Mouse (Mus musculus) adrenal gland, postnatal 10 days (tissue): ENCODE measurements around the gene Nphp4. TPM values are rescaled to one million over a fixed set of nuclear protein-coding genes. Genes with fewer than 3 reads are reported as not detected.

Experiments
- DNase-seq: peaks from one replicate; pipeline ENCODE4 v3.0.0; 2021; ENCODE audit warnings: mixed read lengths
- long read RNA-seq, 2 experiments: library from polyadenylated mRNA; stranded (forward); transcript quantifications; one replicate each; pipeline ENCODE4 v2.0.0; 2021
- total RNA-seq, 2 experiments: library from RNA; stranded (reverse); gene quantifications; 2 replicates each; pipeline ENCODE4 v1.2.3; 2021

Gene Nphp4
- 1 to 10 TPM; 3.0 to 4.3 TPM for total RNA-seq
- long read RNA-seq, experiment 1, partial matches to known transcripts: 1 of 3 reads
- long read RNA-seq, experiment 1, other reads (novel, unspliced or antisense): 2 of 3 reads
- long read RNA-seq, experiment 2, partial matches to known transcripts: 1 of 3 reads
- long read RNA-seq, experiment 2, other reads (novel, unspliced or antisense): 2 of 3 reads

GRCm38 (mm10) chr4:152476427-152477023 lies at the start of gene Nphp4:
Gene Nphp4, plus strand, starts transcription at chr4:152476706.
- DNase-seq: no peak

GRCm38 (mm10) chr4:152428259-152428658 lies 48.2 kb upstream of the Nphp4 start:
- no peak for DNase-seq

DNA sequence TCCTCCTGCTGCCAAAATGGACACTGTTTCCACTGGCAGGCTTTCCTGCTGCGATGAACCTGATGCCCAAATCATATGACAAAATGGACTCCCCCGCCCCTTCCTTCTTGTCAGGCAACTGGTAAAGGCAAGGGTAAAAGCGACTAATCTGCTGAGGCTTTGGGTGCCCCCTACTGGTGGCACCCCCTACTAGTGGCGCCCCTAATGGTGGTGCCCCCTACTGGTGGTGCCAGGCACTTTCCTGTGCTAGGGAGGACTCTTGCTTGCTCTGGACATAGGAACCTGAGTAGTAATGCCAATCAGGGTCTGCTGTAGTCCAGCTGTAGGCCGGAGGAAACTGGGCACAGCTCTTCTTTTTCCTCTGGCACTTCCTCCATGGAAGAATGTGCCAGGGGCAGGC lies 44.2 kb upstream of the Nphp4 start:
- peak; percentile 65 for DNase-seq

DNA sequence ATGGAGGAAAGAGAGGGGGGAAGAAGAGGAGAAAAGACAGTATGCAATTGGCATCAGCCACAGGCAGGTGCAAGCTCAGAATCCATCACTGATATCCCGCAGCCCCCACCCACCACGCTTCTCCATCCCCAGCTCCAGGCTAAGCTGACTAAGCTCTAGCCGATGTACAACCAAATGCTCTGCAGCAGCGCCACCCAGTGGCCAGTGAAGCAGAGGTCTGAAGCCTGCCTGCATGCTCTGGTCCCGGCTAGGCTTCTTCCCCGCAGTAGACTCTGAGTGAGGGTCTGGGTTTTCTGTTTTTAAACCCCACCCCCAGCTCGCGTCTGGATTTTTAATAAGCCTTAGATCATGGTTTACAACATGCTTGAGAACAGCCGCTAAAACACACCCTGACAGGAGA lies 41.7 kb upstream of the Nphp4 start:
- peak; percentile 95 for DNase-seq

DNA sequence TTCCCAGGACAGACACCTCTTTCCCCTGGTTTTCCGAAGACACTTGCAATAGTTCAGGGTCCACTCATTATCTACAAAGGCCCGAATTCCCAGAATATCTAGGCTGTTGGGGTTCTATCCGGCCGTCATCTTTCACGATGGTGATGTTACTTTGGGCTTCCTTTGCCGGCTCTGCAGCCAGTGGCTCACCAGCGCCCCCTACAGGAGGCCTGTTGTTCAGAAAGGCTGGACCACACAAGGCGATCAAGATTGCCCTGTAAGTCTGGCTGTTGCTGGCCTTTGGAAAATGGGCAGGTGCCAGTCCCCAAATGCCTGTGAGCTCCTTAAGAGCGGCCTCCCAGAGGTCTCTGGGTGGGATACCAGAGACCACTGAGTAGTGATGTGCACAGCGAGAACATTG lies 41.3 kb upstream of the Nphp4 start:
- DNase-seq: peak; percentile 89

- no peak for DNase-seq
Measured at GRCm38 (mm10) chr4:152440882-152441281, 35.6 kb upstream of the Nphp4 start.

- no peak for DNase-seq
Measured at GRCm38 (mm10) chr4:152441536-152441935, 35.0 kb upstream of the Nphp4 start.

DNA sequence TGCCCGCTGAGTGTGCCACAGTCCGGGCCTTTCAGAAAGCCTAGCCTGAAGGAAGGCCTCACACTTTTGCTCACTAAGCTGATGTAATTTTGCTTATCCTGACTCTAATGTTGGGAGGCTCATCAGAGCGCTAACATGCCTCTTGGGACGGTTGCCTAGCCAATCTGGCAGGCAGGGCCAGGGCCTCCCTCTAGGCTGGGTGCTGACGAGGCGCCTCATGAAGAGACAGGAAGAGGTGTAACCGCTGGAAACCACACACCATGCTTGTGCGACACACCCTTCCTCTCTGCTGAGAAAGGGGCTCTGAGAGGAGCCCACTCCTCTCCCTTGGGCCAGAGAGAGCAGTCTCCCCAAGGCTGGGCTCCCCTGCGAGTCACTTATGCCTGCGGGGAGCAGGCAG lies 30.3 kb upstream of the Nphp4 start:
- DNase-seq: peak; percentile 20

- no peak for DNase-seq
Measured at GRCm38 (mm10) chr4:152447731-152448665, 28.5 kb upstream of the Nphp4 start.

GRCm38 (mm10) chr4:152448666-152449018 lies 27.9 kb upstream of the Nphp4 start:
- DNase-seq: no peak

GRCm38 (mm10) chr4:152451371-152451770 lies 25.1 kb upstream of the Nphp4 start:
- no peak for DNase-seq

DNA sequence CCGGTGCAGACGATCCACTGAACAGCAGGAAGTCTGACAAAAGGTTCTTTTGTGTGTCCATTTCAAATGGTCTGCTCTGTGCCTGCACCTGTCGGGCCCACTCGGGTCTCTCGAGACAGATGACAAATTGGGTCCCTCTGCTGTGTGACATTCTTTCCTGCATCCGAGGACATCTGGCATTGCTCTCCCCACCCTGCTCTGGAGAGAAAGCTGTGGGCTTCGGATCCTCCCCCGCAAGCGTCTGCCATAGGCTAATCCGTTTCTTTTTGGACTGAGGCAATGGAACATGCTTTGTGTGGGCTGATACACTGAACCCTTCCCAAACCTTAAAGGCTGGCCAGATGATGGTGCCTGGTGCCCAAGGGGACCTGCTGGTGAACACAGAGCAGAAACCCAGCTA lies 23.4 kb upstream of the Nphp4 start:
- DNase-seq: no peak

GRCm38 (mm10) chr4:152454153-152454552 lies 22.4 kb upstream of the Nphp4 start:
- DNase-seq: no peak

DNA sequence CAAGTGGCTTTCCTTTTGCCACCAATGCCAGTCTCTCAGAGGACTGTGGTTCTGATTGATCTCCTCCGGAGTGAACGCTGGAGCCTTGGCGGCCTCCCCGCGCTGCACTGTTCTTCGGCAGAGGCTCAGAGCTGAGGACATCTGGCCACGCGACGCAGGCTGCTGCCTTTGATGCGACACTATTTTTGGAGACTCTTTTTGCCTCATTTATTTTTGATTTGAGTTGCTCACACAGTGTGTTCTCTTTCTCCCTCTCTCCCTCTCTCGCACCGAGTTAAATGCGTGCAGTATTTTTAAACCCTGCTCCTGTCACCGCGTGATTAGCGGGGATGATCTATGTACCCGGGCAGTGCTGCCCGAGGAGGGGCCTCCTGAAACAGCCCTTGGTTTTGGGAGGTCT lies 19.9 kb upstream of the Nphp4 start:
- DNase-seq: no peak

GRCm38 (mm10) chr4:152457673-152458072 lies 18.8 kb upstream of the Nphp4 start:
- no peak for DNase-seq

- DNase-seq: no peak
Measured at GRCm38 (mm10) chr4:152462516-152462915, 14.0 kb upstream of the Nphp4 start.

DNA sequence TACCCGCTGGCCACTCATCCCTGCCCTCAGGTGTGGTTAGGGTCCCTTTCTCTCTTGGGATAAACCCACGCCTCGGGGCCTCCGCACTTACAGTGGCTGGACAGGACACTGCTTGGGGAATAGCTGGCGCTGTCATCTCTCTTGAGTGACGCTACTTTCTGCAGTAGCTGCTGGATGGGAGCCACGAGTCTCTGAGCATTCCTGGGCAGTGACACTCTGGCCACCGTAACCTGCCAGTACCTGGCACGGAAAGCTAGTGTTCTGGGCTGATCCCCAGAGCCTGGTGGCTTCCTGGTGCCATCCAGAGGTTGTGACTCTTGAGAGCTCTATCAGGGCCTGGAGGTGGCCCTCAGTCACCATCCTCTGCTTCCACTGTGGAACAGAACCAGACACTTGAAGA lies 13.4 kb upstream of the Nphp4 start:
- DNase-seq: no peak

- no peak for DNase-seq
Measured at GRCm38 (mm10) chr4:152465116-152465515, 11.4 kb upstream of the Nphp4 start.

DNA sequence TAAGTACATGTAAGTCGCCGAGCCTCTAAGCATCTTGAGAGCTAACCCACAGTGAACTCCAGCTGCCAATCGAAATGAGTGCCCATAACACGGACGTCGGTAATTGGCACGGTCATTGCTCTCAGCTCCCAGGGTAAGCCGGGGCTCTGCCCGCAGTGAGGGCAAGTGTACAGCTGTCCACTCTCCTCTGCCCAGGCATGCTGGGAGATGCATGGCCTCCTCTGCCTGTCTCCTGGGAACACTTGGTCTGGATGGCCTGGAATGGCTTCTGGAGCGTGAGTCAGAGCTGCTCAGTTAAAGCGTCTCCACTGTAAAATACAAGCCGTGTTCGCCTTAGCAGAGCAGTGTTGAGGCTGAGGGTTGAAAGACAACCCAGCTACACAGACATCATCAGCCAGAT lies 9.9 kb upstream of the Nphp4 start:
- DNase-seq: no peak

- no peak for DNase-seq
Measured at GRCm38 (mm10) chr4:152467951-152468350, 8.6 kb upstream of the Nphp4 start.

DNA sequence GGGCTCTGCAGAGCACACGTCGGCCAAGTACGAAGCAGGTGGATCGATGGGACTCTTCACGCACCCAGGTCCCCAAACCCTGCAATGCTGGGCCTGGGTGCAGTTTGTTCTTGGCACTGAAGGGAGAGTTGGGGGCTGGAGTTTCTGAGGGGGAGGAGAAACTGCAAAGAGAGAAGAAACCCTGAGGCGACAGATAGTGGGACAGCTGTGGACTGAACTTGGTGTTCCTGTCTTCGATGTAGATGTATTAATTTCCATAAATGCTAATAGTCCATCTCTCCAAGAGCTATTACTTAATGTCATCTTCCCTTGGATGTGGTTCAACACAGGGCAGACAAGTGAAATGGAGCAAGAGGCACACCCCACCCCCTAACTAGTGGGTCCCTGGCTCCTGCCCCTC lies 565 bp upstream of the Nphp4 start:
- DNase-seq: no peak

DNA sequence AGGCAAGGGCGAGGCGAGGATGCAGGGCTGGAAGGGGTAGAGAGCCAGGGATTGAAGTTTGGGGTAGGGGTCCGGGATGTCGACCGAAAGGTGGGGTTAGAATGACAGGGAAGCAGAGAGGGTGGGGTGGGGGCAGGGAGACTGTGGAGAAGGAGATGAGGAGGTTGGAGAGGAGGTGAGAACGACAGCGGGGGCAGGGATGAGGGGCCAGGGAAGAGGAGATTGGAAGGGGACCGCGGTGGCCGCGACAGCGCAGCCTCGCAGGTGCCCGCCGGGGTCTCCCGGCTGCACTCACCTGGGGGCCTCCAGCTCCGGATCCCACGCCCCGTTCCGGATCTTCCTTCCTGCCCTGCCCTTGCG lies 580 bp downstream of the Nphp4 start:
- no peak for DNase-seq

DNA sequence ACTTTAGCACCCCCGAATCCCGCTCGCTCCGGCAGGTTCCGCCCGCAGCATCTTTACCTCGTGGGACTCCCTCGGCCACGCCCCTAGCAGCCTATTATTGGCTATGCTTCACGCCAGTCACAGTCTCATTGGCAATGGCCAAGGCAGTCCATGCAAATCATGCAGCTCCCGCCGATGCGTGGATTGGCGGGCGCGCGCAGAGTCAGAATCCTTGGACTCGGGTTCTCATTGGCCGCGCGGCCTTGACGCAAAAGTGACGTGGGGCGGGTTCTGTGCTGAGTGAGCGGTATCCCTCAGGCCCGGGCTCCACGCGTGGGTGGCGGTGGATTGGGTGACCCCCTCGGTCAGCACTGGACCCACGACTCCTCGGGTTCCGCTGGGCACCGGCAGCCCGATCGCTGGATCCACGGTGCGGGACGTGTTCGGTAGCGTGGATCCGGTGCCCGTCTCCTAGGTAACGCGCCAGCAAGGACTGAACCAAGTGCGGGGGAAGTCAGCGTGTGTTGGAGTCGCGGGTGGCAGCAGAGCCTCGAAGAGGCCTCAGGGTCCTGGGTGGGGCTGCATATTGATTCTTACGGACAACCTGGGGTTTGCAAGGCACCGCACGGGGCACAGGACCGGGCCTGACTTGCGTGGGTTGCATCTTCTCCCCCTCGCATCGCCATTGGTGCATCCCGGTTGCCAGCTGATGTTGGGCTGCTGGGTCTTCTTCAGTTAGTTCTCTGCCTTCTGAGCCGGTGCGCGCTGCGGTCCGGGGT lies 1.1 kb downstream of the Nphp4 start, which contains the start of gene Kcnab2:
TSS of gene Kcnab2 (minus strand) at position 406 of the 758 bp plus-strand sequence.
- DNase-seq: peak; percentile 99
